Mouse (Mus musculus) embryonic facial prominence, embryonic 14.5 days (tissue): ENCODE measurements around the gene Gm9758. TPM values are rescaled to one million over a fixed set of nuclear protein-coding genes. Genes with fewer than 3 reads are reported as not detected.

ENCODE experiments used
- polyA plus RNA-seq: library from polyadenylated mRNA; unstranded; fragments of >200 nt; fragmentation: Nextera tagmentation; extraction: Ambion mirVana; gene quantifications from 2 replicates; pipeline ENCODE4 v1.2.1, GENCODE M21; 2014

The Gm9758 gene
- polyA plus RNA-seq, 1 experiment from 2014 or later, result not detected

Other genes with a start within 250 kb of the Gm9758 start
- not detected in 2 replicates for gene Speer4e, start 23.5 kb upstream of the Gm9758 start, polyA plus RNA-seq
- gene Gm10354, start 64.0 kb upstream of the Gm9758 start, polyA plus RNA-seq, result not detected in 2 replicates
- not detected in 2 replicates for gene Gm17019, start 118.1 kb upstream of the Gm9758 start, polyA plus RNA-seq